Mouse (Mus musculus): ENCODE data around the gene Tlr12. TPM values are rescaled to one million over a fixed set of nuclear protein-coding genes. Genes with fewer than 3 reads are reported as not detected.

The Tlr12 gene
- polyA plus RNA-seq, 1 experiment: not detected

DNA sequence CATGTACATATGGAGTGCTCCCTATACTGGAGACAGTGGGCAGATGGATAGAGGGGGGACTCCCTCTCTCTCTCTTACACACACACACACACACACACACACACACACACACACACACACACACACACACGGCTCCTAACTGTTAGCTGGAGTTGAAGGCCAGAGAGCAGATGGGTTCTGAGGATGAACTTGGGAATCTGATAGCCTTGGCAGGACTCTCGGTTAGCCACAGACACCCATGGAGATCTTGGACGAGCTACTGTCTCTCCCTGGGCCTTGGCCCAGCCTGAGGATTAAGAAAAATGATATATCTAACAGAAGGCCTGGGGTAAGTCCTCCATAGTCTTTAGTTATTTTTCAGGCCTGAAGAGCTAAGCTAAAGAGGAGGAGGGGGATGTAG lies 33.1 kb upstream of the Tlr12 start:
- no peak overlapping the region for H3K27ac ChIP-seq (ENCODE audit: insufficient read depth, low read depth, low read length)

DNA sequence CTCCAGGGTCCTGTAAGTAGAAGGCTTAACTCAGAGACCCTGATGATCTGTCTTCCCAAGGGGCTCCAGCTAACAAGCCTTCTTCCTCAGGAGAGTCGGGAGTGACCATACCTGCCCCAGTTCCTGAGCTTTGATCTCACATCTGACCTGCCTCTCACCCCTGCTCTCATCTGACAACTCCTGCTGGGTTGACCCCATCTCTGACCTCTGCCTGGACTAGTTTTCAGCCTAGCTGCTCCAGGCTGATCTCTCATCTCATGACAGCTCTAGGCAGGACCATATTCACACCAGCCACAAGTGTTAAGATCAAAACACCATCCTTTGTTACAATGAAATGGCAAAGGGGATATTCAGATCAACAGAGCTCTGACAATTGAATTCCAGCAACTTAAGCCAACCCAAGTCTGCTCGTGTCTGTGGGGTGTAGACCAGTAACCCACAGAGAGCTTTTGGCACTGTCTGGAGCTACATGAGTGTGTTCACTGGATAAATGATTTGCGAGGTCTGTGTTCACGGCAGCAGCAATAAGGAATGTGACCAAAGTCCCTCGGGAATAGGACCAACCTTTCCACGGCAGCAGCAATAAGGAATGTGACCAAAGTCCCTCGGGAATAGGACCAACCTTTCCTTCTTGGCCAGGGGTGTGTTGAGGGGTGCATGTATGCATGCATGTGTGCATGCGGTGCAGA lies 30.3 kb upstream of the Tlr12 start:
- Histone ChIP-seq H3K4me1 (ENCODE audit: control insufficient read depth, insufficient read depth, low read length) (peaks cover 3% of the 10 kb centered on the region), H3K4me3 (ENCODE audit: insufficient read depth, low read depth, low read length) (no peak overlapping the region), H3K27ac (ENCODE audit: insufficient read depth, low read depth, low read length) (no peak overlapping the region)
- WGBS: 78% methylated on average over 8 of the region's 8 CpGs
- no peak for TF ChIP-seq CTCF (IDR thresholded peaks at IDR 0.05; ENCODE audit: insufficient read depth, low read depth, low read length)
- TF ChIP-seq POLR2A (IDR thresholded peaks at IDR 0.05; ENCODE audit: insufficient read depth, low read depth, low read length): no peak

More for the DNA sequence above, 33.1 kb upstream of the Tlr12 start:
- 85% methylated on average over 3 of the region's 3 CpGs for WGBS
- TF ChIP-seq POLR2A (IDR thresholded peaks at IDR 0.05; ENCODE audit: insufficient read depth, low read depth, low read length) (no peak), CTCF (IDR thresholded peaks at IDR 0.05; ENCODE audit: insufficient read depth, low read depth, low read length) (no peak)
- Histone ChIP-seq H3K4me1 (ENCODE audit: control insufficient read depth, insufficient read depth, low read length) (peaks cover 3% of the 10 kb centered on the region), H3K4me3 (ENCODE audit: insufficient read depth, low read depth, low read length) (no peak overlapping the region)

DNA sequence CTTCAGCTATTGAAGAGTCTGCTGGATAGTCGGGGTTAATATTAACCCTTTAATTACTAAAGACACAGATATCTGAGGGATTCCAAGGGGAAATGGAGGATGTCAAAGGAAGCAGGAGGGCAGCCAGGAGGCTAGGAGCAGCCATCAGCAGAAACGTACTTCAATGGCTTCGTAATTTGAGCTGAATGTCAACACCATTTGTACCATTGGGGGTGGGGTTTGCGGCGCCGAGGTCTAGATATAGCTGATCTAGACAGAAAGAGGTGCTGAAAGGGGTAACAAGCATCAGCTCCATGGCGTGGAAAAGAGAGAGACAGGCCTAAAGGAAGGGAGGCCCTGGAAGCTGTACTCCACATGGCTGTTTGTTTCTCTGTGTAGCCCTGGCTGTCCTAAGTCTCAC lies 28.3 kb upstream of the Tlr12 start:
- TF ChIP-seq CTCF (IDR thresholded peaks at IDR 0.05; ENCODE audit: insufficient read depth, low read depth, low read length) (no peak), POLR2A (IDR thresholded peaks at IDR 0.05; ENCODE audit: insufficient read depth, low read depth, low read length) (no peak)
- no peak overlapping the region for H3K27ac ChIP-seq (ENCODE audit: insufficient read depth, low read depth, low read length)
- no peak overlapping the region for H3K4me3 ChIP-seq (ENCODE audit: insufficient read depth, low read depth, low read length)
- WGBS: 61% methylated on average over 7 of the region's 7 CpGs
- no peaks in the 10 kb centered on the region for H3K4me1 ChIP-seq (ENCODE audit: control insufficient read depth, insufficient read depth, low read length)

DNA sequence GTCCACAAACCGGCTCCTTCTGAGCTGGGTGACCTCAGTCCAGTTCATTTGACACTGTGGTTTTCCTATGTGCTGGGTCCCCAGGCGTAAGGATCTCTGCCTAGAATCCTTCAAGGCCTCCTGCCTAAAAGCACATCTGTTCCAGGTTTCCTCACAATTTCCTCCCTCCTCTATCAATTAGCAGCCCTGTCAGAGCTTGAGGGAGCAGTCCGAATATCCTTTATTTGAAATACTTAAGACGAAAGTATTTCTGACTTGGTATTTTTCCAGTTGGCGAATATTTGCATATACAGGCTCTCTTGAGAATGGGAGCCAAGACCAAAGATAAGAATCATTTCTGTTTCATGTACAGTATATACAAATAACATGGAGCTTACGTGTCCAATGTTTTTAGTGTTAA lies 27.5 kb upstream of the Tlr12 start:
- H3K4me1 ChIP-seq (ENCODE audit: control insufficient read depth, insufficient read depth, low read length): no peaks in the 10 kb centered on the region
- H3K27ac ChIP-seq (ENCODE audit: insufficient read depth, low read depth, low read length): no peak overlapping the region
- no peak for TF ChIP-seq POLR2A (IDR thresholded peaks at IDR 0.05; ENCODE audit: insufficient read depth, low read depth, low read length)
- TF ChIP-seq CTCF (IDR thresholded peaks at IDR 0.05; ENCODE audit: insufficient read depth, low read depth, low read length): no peak
- 89% methylated on average over 6 of the region's 6 CpGs for WGBS
- no peak overlapping the region for H3K4me3 ChIP-seq (ENCODE audit: insufficient read depth, low read depth, low read length)

DNA sequence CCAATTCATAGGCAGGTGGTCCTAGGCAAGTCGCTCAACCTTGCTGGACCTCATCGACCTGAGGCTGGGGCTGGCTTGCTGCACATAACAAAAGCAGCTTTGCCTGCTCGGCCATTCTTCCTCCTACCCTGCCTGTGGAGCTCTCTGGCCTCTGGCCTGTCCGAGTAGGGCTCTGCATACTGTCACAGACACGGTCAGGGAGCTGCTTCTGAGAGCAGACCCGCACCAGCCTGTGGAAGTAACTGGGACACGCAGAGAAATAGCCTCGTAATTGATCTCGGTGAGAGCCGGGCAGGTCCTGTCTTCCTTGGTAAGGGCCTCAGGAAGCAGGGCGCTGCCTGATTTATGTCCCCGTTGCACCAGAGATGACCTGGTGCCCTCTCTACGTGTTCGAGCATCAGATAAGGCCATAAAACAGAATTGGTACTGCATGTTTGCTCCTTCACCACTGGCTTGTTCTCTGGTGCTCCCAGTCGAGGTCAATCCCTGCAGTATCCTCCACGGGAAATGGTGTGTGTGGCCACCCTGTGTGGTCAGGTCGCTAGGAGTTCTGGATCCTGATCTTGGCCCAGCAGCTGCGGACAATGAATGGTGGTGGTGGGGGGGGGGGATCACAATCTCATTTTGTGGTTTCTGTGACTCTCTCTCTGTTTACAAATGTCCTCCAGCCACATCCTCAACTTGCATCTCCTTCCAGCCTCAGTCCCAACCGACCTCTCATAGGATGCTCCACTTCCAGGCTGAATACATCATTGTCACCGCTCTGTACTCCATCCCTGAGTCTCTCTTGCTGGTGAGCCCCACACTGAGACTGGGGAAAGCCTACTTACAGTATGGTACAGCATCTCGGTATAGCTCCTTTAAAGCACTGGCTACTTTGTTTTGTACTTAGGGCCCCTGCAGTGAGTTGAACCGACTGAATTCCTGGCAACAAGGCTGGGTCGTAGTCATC lies 23.6 kb upstream of the Tlr12 start:
- WGBS: 80% methylated on average over 23 of the region's 23 CpGs
- no peak overlapping the region for H3K4me3 ChIP-seq (ENCODE audit: insufficient read depth, low read depth, low read length)
- no peak overlapping the region for H3K27ac ChIP-seq (ENCODE audit: insufficient read depth, low read depth, low read length)
- H3K4me1 ChIP-seq (ENCODE audit: control insufficient read depth, insufficient read depth, low read length): peaks cover 10% of the 10 kb centered on the region
- TF ChIP-seq CTCF (IDR thresholded peaks at IDR 0.05; ENCODE audit: insufficient read depth, low read depth, low read length): no peak
- TF ChIP-seq POLR2A (IDR thresholded peaks at IDR 0.05; ENCODE audit: insufficient read depth, low read depth, low read length): no peak

DNA sequence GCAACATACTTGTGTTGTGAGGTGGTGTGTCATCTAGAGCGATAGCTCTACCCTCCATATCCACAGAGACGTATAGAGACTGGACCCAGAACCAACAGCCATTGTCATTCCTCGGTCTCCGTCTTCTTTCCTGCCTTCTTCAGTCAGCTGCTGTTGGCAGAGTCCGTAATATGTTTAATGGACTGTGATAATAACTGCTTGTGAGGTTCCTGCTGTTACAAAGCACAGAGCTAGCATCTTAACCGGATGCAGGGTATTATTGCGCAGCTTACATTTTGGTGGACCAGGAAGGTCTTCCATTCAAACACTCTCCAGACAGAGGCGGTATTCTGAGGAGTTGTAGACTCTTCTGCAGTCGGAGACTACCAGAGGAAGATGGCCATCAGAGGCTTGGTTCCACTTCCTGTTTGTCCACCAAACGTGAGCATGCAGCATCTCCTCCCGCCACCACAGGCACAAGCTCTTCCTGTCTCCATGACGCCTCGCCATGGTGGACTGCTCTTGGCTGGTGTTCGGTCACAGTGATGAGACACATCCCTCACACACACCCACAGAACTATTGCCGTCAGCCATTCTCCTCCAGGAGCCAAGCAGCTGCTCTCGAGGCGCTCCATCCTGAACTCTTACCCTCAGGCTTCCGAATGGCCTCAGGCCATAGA lies 20.0 kb upstream of the Tlr12 start:
- no peak overlapping the region for H3K4me3 ChIP-seq (ENCODE audit: insufficient read depth, low read depth, low read length)
- H3K4me1 ChIP-seq (ENCODE audit: control insufficient read depth, insufficient read depth, low read length): peaks cover 14% of the 10 kb centered on the region
- H3K27ac ChIP-seq (ENCODE audit: insufficient read depth, low read depth, low read length): no peak overlapping the region; the same call in 1 of the 2 replicates
- WGBS: 53% methylated on average over 18 of the region's 18 CpGs
- TF ChIP-seq POLR2A (IDR thresholded peaks at IDR 0.05; ENCODE audit: insufficient read depth, low read depth, low read length): no peak
- TF ChIP-seq CTCF (IDR thresholded peaks at IDR 0.05; ENCODE audit: insufficient read depth, low read depth, low read length): no peak

DNA sequence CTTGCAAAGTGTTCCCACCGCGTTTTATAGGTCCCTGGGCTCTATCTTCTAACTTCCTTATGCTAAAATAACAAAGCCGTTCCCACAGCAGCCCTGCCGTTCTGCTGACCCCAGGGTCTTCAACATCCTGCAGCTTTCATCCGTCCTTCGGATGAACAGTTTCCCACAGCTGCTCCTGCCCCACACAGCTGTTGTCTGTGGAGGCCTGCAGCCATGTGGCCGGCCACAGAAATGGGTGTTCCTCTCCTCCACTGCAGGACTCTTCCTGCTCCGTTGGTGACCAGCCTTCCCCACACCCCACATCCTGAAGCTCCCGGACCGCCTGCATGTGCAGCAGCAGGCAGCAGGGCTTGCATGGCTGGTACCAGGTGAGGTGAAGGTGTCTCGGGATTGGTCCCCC lies 18.8 kb upstream of the Tlr12 start:
- 71% methylated on average over 11 of the region's 11 CpGs for WGBS
- Histone ChIP-seq H3K4me3 (ENCODE audit: insufficient read depth, low read depth, low read length) (no peak overlapping the region), H3K4me1 (ENCODE audit: control insufficient read depth, insufficient read depth, low read length) (peaks cover 14% of the 10 kb centered on the region), H3K27ac (ENCODE audit: insufficient read depth, low read depth, low read length) (no peak overlapping the region)
- TF ChIP-seq CTCF (IDR thresholded peaks at IDR 0.05; ENCODE audit: insufficient read depth, low read depth, low read length): no peak
- TF ChIP-seq POLR2A (IDR thresholded peaks at IDR 0.05; ENCODE audit: insufficient read depth, low read depth, low read length): no peak

DNA sequence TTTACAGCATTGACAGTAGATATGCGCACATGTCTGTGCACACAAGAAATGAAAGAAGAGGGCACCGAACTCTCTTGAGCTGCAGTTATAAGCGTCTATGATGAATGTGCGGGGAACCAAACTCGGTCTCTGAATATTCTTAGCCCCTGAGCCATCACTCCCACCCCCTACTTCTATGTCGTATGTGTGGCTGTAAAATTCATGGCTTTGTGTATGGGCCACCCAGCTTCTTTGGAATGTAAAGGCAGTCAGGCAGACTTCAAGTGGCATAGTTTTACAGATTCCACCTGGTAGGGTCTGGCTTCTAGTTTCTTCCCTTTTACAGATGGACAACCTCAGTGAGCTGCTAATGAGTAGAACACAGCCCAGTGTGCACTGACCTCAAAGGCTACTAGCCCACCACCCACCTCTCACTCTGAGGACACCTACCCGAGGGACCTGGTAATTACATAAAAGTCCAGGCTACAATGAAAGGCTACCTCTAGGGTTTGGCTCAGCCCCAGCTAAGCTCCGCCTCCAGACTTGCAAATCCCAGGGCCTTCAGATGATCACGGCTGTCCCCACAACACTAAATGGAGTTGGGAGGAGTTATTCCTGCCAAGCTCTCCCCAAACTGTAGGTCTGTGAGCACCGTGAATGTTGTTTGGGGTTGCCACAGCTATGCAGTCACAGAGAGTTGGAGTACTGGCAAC lies 17.6 kb upstream of the Tlr12 start:
- WGBS: 59% methylated on average over 10 of the region's 10 CpGs
- Histone ChIP-seq H3K27ac (ENCODE audit: insufficient read depth, low read depth, low read length) (no peak overlapping the region), H3K4me3 (ENCODE audit: insufficient read depth, low read depth, low read length) (no peak overlapping the region), H3K4me1 (ENCODE audit: control insufficient read depth, insufficient read depth, low read length) (peaks cover 14% of the 10 kb centered on the region)
- no peak for TF ChIP-seq POLR2A (IDR thresholded peaks at IDR 0.05; ENCODE audit: insufficient read depth, low read depth, low read length)

Measured in olfactory bulb, adult 2 months (tissue).